Mouse (Mus musculus): ENCODE data around the gene Gabarapl1.
"Not testable (repeated sequence)": the region's sequence is repeated elsewhere in the genome, so short reads cannot be mapped to it uniquely, and the experiment has no call there.

Gene Gabarapl1

DNA sequence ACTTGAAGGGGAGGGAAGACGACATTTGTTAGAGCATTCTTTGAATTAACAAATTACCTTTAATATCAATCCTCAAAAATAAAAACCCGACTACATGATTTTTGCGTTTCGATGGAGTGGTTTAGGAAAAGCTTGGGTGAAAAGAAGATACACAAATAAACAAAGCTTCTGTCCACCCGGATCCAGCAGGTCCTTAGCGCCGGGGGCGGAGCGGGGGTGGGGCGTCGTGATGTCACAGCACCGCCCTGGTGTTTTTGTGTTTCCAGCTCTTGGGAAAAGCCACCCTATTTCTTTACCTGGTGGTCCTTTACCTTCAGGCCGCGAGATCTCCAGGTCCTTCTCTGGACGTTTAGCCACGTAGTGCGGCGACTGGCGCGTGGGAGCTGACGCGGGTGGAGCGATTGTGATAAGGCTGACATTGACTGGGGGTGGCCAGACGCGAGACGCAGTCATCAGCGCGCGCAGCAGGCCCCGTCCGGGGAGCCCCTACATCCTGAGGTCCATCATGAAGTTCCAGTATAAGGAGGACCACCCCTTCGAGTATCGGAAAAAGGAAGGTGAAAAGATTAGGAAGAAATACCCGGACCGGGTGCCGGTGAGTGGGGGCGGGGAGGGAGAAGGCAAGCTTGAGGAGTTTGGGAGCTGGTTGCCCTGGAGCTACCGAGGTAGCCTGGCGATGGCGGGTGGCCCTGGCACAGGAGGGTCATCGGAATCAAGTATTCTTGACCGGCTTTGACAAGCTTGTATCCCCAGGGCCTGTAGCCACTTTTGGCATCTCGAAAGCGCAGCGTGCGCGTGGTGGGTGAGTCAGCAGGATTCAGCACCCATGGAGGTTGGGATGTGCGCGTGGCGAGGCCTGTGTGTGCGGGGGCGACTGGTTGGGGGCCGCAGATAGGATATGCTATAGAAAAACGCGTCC is at the start of gene Gabarapl1:
Gene Gabarapl1, plus strand, starts transcription at position 219 of the 919 bp plus-strand sequence.
- DNase-seq (ENCODE audit: low read depth, low spot score): peak; percentile 74

DNA sequence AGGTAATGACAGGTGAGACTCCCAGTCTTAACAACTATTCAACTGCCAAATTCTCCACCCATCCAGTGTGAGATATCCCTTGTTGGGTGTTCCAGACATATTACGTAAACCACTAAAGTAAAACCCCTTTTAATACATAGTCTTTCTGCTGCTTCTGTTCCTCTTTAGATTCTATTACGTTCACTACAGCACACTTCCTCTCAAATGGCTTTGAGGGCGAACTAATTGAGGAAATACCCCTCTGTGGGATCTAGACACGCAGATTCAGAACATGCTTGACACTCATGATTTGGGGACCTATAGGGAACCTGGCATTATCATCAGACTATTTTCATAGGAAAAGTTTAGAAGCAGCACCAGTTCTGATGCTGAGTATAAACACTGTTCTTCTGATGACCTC is 38.0 kb upstream of the Gabarapl1 start:
- DNase-seq (ENCODE audit: low read depth, low spot score): no peak

DNA sequence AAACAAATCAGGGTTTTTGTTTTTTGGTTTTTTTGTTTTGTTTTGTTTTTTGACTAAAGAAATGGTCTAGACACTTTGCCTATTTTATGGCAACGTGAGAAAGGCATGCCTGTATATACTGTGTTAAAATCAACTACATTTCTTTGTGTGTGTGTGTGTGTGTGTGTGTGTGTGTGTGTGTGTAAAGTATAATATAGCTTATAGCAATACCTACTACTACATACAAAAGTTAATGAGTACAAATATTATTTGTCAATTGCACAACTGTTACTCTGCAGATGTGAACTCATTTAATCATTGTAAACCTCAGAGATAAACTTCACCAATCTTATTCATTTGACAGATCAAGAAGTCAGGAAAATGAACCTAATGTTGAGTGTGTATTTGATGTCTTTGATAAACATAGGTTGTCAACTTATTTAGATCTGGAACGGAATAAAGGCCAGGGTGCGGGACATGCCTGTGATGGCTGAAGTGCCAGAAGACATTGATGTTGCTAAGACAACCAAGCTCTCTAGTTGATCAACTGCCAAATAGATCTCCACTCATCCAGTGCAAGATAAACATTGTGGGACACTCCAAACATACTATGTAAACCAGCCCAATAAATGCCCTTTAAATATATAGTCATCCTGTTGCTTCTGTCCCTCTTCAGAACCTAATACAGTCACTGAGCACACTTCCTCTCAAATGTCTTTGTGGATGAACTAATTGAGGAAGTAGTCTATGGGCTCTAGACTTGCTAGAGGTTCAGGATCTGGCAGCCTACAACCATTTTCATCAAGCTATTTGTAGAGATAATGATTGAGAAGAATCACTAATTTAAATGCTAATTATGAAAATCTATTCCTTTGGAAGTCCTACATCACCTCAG is 35.4 kb upstream of the Gabarapl1 start:
- DNase-seq (ENCODE audit: low read depth, low spot score): no peak

DNA sequence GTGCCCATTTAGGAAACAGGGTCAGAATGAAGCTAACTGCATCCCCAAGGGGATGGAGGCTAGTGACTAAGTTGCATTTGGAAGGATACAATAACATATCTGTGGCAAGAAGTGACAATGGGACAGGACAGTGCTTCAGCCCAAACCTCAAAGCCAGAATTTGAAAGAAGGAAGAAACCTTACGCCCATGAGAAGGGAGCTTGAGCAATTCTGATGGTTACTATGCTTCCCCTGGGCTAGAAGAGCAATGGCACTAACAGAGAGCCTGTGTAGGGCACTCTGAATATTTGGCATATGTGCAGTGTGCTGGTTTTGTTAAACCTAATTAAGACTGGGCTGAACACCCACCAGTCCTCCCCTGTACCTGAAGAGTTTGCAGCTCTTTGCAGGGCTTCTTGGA is 33.4 kb upstream of the Gabarapl1 start:
- DNase-seq (ENCODE audit: low read depth, low spot score): not testable (repeated sequence)

DNA sequence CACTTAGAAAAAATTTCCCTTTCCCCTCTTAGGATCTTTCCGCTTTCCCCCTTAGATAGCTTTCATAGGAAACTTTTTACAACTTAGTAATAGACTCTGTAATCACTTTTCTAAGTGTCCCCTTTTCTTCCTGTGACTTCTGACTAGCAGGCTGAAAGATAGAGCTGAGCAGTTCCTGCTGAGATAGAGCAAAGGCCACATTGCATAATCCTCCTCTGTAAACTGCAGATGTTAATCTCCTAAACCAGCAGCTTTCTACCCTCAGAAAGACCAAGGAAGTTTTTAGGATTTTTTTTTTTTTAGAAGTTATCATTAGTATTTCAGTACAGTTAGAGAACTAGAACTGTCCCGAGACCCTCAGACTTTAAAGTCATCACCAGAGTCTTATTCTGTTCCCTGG is 29.5 kb upstream of the Gabarapl1 start:
- DNase-seq (ENCODE audit: low read depth, low spot score): no peak

DNA sequence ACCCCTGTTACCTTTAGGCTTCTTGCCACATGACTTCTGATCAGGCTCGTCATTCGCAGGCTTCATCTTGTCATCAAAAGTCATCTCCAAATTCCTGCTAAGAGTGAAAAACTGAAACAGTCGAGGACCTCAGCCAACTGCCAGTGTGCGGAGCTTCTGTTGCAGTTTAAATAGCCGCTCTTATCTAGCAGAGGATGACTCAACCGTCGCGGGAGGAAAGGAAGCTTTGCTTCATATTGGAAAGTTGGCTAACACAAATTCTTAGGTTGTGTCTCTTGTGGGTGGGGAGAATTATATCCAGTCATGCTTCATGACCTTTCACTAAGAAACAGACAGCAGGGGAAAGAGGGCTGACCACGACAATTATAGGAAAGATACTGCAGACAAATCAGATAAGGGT is 25.9 kb upstream of the Gabarapl1 start, which contains the start of gene Olr1:
Gene Olr1, minus strand, starts transcription at position 142 of the 400 bp plus-strand sequence.
- DNase-seq (ENCODE audit: low read depth, low spot score): no peak

DNA sequence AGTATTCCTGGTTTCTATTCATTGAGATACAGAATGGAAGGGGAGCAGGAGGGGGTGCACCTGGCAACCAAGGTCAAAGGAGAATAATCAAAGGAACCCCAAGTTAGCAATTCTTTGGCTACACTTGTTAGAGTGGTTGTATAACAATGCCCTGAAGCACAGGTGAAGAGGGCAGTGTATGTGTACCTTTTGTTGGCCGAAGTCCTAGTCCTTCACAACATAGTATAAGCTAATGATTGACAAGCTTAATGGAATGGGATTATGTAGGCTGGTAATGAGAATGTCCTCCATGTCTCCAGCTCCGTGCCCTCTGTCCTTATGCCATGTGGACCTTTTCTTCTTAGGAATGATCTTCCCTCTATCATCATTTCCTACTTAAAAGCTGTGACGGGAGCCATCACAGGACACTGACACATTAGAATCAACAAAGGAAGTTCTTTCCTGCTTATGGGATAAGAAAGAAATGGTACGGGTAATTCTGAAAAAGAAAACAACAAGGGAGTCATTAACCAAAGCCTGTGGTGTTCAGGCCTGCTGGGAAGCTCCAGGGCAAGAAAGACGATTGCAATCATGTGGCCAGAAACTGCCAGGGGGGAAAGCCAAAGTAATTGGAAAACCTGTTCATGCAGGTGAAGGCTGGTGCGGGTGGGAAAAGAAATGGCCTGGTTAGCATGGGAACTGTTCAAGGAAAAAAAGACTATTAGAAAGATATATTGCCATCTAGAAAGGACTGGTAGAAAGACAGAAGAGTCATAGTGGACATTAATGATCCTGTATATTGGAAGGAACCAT is 22.6 kb upstream of the Gabarapl1 start:
- no peak for DNase-seq (ENCODE audit: low read depth, low spot score)

DNA sequence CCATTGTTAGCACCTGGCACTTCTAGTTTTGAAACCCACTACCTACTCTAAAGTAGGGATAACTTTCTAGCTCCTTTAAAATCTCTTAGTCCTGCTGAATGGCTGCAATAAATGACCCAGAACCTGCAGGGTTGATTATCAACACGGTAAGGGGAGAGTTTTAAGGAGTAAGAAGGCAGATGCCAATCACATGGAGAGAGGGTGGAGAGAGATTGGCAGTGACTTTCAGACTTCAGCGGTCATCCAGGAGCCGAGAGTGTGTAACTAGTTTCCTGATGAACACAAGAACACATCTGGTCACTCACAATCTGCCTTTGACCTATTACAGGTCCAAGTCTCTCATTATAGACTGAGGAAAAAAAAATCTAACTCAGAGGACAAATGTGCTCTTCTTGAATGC is 20.6 kb upstream of the Gabarapl1 start, which contains the start of gene Tmem52b:
Gene Tmem52b, plus strand, starts transcription at position 189 of the 400 bp plus-strand sequence.
- no peak for DNase-seq (ENCODE audit: low read depth, low spot score)

DNA sequence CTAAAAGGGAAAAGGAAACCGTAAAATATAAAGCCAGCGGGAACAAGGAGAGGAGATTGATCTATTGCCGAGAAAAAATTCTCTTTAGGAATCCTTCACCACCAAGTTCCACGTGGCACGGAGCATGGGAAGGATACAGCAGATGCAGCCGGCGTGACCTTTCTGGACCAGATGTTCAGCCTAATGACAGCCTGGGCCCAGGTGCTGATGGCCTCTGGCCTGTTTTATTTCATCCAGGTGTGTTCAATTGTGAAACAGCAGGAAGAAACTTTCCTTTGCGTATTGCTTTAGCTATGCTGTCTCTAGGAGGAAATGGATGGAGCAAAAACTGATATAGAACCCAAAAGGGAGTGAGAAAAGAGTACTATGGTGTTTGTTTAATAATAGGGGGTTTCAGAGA is 20.1 kb upstream of the Gabarapl1 start:
- DNase-seq (ENCODE audit: low read depth, low spot score): peak; percentile 64

DNA sequence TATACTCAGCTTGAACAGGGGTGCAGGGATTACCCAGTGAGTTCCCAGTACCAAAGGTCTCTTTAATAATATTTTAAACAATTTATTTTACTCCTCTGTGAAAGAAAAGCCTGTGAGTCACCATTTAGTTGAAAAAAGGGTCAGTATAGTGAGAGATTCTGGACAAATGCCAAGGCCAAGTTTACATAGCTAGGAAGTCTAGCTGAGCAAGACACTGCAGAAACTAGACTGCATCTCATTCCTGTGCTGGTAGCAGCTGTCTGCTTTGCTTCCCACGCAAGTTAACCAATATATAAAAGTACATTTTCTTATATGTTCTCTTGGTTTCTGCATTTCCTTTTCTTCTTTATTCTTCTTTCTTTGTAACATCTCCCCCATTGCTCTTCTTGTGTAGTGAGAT is 19.6 kb upstream of the Gabarapl1 start:
- DNase-seq (ENCODE audit: low read depth, low spot score): peak; percentile 19

DNA sequence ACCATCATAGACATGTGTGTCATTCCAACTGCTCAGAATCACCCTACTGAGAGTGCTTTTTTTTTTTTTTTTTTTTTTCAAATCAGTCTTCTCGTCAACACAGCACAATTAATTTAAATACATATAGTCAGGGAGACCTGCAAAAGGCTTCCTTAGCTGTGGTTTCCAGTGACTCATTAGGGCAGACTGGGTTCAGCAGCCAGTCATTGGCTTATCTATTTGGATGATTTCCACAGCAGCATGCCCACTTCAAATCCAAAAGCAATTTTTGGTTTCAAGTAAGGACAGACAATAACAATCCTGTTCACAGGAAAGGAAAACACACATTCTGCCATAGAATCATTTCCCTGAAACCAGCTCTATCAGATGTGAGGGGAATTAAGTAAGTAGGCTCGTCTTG is 18.6 kb upstream of the Gabarapl1 start:
- DNase-seq (ENCODE audit: low read depth, low spot score): no peak

DNA sequence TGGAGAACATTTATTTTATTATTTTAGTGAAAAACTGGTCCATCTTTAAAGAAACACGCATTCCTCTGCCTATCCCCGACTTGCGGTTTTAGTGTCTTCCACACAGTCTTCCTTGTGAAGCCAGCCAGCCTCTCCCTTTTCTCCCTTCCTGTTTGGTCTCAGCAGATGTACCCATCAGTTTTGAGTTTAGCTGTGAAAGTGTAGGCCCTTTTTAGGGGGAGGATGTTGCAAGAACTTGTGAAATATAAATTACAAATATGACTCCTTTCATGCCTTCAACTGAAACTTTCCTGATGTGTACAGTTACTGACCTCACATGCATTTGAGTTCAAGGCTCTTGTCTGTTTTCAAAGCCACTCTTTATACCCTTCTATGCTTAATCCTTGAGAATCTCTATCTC is 17.9 kb upstream of the Gabarapl1 start:
- DNase-seq (ENCODE audit: low read depth, low spot score): no peak

DNA sequence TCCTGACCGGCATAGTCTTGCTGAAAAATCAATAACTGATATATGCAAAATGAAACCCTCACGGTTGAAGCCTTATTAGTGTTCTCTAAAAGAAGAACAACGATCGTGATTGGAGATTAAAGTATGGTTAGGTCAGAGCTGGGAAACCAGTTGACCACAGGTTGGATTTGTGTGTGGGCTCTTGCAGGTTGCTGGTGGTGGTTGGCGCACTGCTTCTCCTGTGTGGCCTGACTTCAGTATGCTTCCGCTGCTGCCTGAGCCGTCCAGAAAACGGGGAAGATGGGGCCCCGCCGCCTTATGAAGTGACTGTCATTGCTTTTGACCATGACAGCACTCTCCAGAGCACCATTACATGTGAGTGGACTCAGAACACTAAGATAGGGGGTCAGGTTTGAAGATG is 16.6 kb upstream of the Gabarapl1 start:
- no peak for DNase-seq (ENCODE audit: low read depth, low spot score)

DNA sequence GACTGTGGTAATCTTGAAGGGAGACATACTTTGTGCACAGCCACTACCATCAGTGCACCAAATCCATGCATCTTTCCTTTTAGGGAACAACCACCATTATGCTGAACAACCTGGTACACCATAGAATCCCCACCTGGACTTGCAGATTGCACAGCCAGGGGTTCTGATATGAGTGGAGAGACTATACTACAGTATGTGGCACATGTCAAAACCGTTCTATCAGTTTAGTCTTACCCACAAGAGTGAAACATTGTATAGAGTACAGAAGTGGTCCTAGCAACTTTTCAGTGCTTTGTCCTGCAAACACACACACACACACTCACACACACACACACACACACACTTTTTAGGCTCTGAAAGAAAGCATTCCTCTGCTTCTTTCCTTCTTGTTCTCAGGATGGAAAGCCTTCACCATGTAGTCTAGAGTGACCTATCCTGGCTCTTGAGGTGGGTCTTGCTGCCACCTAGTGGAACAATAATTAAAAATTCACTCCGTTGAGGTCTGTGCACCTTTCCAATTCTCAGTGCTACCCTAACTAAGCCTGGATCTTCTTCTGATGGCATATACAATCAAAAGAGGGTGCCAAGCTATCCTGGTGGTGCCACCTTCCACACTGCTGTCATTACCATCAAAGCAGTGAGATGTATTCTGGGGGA is 15.1 kb upstream of the Gabarapl1 start:
- no peak for DNase-seq (ENCODE audit: low read depth, low spot score)

DNA sequence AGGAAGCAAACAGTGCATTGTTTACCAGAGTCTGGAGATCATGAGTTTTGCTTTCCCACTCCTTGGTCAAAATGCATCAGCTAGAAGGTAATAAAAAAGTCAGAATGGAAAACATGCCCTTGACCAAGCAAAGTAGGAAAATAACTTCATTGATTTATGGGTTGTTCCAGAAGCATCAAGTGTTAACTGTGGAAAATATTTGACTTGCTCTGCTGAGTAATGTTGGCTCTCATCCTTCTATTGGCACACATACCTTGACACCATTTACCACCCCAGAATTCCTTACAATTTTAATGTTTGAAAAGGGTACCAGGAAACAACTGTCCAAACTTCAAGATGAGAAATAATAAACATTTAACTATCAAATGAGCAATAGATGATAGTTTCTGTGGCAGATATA is 6.9 kb upstream of the Gabarapl1 start:
- no peak for DNase-seq (ENCODE audit: low read depth, low spot score)

DNA sequence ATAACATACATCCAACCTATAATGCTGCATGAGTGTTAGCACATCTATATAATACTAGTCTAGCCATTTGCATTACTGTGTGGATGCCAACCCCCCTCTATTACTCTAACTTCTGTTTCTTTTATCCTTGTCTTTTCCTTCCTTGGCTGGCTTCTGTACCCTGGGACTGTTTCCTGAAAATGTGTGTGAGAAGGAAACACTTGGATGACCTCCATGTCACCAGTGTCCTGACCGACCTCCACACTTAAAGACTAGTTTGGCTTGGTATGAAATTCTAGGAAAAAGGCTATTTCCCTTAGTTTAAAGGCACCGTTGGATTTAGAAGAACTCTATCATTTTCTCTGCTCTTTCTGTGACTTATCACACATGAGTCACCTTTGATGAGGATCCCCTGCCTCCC is 5.5 kb upstream of the Gabarapl1 start:
- no peak for DNase-seq (ENCODE audit: low read depth, low spot score)

DNA sequence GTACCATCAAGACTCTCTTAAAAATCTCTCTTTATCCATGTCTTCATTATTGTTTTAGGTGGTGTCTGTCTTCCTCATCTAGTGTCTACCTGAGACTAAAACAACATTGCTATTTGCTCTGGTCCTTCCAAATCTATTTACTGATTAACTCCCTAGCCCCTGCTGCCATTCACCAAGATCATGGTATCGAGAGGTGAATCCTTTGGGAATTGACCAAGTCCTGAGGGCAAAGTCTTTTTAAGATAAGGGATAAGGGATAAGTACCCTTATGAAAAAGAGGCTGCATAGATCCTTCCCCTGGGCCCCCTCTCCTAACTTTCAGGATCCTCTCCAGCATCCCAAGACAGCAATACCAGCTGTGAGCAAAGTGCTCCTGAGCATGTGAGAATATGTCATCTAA is 3.4 kb upstream of the Gabarapl1 start:
- no peak for DNase-seq (ENCODE audit: low read depth, low spot score)

DNA sequence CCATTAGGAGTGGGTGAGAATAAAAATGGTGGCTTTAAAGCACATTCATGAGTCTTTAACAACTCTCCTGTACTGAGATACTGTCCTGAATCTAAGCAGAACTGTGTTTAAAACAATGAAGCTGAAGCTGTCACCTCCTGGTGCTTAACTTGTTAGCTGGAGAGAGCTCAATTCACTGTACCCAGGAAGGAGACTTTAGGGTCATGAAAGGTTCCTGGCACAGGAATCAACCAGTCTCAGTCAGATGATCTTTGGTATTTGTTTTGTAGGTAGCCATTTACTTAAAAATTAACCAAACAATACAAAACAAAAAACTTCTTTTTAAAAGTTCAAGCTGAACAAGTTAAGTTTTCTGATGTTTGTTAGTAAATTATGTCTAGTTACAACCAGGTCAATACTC is 2.7 kb upstream of the Gabarapl1 start:
- no peak for DNase-seq (ENCODE audit: low read depth, low spot score)

DNA sequence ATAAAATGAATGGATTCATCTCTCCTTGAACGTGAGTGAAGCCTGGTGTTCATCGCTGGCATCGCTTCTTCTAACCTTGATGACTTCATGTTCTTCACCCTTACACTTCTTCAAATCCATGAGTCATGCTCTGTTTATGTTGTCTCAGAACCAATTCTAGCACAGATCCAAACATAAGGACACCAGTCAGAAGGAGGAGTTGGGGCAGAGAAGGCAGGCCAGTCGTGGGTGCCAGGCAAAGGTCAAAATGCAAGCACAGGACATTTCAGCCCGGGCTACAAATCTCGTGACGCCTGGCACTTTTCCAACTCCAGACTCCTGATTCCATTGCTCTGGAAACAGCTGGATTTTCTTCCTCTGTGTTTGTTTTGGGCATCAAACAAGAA is 411 bp upstream of the Gabarapl1 start:
- DNase-seq (ENCODE audit: low read depth, low spot score): peak; percentile 48

DNA sequence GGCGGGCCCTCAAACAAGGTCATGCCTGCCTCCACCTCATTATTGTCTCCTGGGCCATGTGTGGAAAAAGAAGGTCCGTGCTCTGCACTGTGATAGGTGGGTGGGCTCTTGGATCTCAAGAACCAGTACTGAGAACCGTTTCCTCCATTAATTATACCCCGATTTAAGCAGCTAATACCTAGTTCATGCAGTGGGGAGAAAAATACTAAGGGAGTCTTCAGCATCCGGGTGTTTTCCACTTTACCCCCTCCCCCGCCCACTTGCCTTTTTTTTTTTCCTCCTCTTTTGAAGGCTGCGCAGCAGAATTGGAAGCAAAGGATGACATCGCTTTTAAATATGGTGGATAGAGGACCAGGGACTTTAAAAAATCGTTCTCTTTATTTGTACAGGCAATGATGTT is 1.1 kb downstream of the Gabarapl1 start:
- no peak for DNase-seq (ENCODE audit: low read depth, low spot score)

DNA sequence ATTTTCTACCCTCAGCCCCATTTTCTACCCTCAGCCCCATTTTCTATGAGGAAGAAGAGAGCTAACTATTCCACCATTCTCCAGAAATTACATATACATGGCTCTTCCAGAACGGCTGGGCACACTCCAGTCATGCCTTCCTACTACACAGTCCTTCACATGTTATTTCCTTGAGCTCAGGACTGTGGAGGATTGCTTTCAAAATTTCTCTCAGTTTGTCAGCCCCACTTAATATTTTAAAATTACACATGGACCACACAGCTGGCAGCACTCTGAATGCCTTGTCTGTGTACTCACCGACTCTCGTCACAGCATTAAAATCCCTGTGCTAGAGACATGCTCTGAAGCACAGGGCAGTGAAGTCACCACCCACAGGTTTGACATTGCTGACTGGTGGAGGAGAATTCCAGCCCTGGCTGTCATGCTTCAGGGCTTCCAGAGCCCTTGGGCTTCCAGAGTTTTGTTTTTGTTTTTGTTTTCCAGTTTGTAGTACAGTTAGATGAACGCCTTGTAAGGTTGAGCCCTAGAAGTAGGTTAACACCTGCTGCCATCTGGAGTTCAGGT is 1.7 kb downstream of the Gabarapl1 start:
- no peak for DNase-seq (ENCODE audit: low read depth, low spot score)
